Mouse (Mus musculus) hindbrain, postnatal 0 days (tissue): ENCODE measurements at regions not wholly inside any gene's neighbourhood (a gene's known extent, or its start where the extent isn't known, plus 50 kb on each side); places are given as distances from the start of the nearest gene placed in this dataset.

ENCODE experiments used
- ATAC-seq: fragments of 200-750 bp; cut with Nextera tagmentation; 2 replicates; pipeline ENCODE4 v1.8.0; 2017; ENCODE audit warnings: mild to moderate bottlenecking, moderate TSS enrichment, moderate library complexity
- DNase-seq: peaks from one replicate; pipeline ENCODE4 v3.0.0-alpha.2; 2015; ENCODE audit warnings: low spot score
- H3K27ac ChIP-seq: fragments of 300-500 bp; sonication (generic); 2 replicates; pipeline ENCODE4 v1.5.1; 2014; ENCODE audit warnings: mild to moderate bottlenecking
- H3K27me3 ChIP-seq: fragments of 300-500 bp; sonication (generic); 2 replicates; pipeline ENCODE4 v1.6.1; 2014; ENCODE audit warnings: low read length, mixed read lengths; ENCODE audit not compliant: insufficient read depth
- H3K36me3 ChIP-seq: fragments of 300-500 bp; sonication (generic); 2 replicates; pipeline ENCODE4 v1.6.1; 2014; ENCODE audit warnings: low read length, mixed read lengths; ENCODE audit not compliant: insufficient read depth
- H3K4me1 ChIP-seq: fragments of 300-500 bp; sonication (generic); 2 replicates; pipeline ENCODE4 v1.6.1; 2014; ENCODE audit warnings: antibody characterized with exemption, low read length, mixed read lengths; ENCODE audit not compliant: insufficient read depth
- H3K4me2 ChIP-seq: fragments of 300-500 bp; sonication (generic); 2 replicates; pipeline ENCODE4 v1.6.1; 2014; ENCODE audit warnings: low read depth, mild to moderate bottlenecking, low read length, moderate library complexity, mixed read lengths
- H3K4me3 ChIP-seq: fragments of 300-500 bp; sonication (generic); 2 replicates; pipeline ENCODE4 v1.5.1; 2014; ENCODE audit warnings: low read length
- H3K9ac ChIP-seq: fragments of 300-500 bp; sonication (generic); replicated peaks from 2 replicates; pipeline ENCODE4 v1.6.1; 2014; ENCODE audit warnings: mild to moderate bottlenecking, low read length, moderate library complexity, mixed read lengths
- H3K9me3 ChIP-seq: fragments of 300-500 bp; sonication (generic); 2 replicates; pipeline ENCODE4 v1.6.1; 2016; ENCODE audit warnings: low read length, mixed read lengths
- CTCF ChIP-seq: IDR thresholded peaks from 2 replicates; pipeline ENCODE4 v1.5.1; 2016; ENCODE audit warnings: antibody characterized with exemption, control low read depth, low read depth
- WGBS: fragments of 180-500 bp; shearing (Covaris S2); extraction: QIAGEN DNeasy Blood & Tissue Kit; methylation state at CpG from one replicate; pipeline ENCODE4 v1.1.7; 2014; 5-methylcytosine and 5-hydroxymethylcytosine counted together

DNA sequence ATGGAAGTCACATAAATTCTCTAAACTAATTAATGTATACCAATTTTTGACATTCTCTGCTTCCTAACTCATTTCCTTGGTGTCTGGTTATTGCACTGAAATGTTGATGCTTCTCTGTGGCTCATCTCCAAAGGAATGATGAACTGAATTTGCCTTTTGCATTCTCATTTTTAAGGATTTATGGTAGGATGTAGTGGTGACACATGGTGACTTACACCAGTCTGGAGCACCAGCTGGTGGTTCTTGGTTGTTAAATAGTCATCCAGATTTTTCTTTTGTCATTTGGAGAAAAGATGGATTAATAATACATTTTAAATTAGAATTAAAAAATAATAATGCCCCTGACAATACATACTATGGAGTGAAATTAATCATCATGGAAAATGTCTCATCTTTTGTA lies 1097.2 kb upstream of the Epha7 start:
- Histone ChIP-seq H3K36me3 (no peaks in the 10 kb centered on the region), H3K4me2 (no peak overlapping the region), H3K27me3 (no peaks in the 10 kb centered on the region), H3K9ac (no peak overlapping the region), H3K4me1 (no peaks in the 10 kb centered on the region), H3K4me3 (no peak overlapping the region), H3K27ac (no peak overlapping the region), H3K9me3 (no peaks in the 10 kb centered on the region)
- no peak for ATAC-seq
- no peak for TF ChIP-seq CTCF
- no peak for DNase-seq

DNA sequence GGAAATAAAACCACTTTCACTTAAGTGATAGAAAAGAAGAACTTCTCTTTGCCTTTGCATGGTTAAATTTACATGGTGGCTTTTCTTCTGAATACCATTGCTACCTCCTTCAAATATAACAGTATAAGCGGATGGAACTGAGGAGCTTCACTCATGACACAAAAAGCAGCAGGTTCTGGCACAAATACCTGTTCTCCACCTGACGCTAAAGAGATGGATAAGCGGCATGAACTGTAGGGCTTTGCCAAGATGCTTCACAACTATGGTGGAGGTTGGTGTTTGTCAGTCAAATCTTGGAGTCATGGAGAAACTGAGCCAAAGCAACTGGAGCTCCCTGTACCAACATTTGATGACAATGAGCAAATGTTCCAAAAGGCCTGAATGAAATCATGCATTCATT lies 1085.2 kb upstream of the Epha7 start:
- no peak overlapping the region for H3K4me3 ChIP-seq
- ATAC-seq (no peak), DNase-seq (no peak)
- no peaks in the 10 kb centered on the region for H3K27me3 ChIP-seq
- no peaks in the 10 kb centered on the region for H3K4me1 ChIP-seq
- H3K4me2 ChIP-seq = no peak overlapping the region
- WGBS = 90% methylated on average over 3 of the region's 3 CpGs
- no peak for TF ChIP-seq CTCF
- H3K27ac ChIP-seq = no peak overlapping the region
- no peaks in the 10 kb centered on the region for H3K36me3 ChIP-seq
- H3K9ac ChIP-seq = no peak overlapping the region
- no peaks in the 10 kb centered on the region for H3K9me3 ChIP-seq

DNA sequence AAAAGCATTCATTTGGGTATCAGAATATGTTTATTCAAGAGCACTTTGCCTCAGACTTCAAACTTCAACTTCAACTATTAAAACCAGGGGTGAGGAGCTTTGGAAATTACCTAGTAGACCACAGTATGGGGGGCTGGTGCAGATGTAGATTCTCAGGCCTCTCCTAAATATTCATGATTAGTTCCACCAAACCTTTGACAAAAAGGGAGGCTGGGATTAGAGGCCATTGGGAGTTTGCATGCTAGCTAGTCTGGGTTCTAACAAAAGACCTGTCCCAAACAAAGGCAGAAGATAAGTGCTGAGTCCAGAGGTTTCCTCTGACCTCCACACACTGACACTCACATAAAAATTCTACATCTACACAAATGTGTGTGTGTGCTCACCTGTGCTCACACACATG lies 1078.8 kb upstream of the Epha7 start:
- Histone ChIP-seq H3K4me2 (no peak overlapping the region), H3K4me3 (no peak overlapping the region), H3K9ac (no peak overlapping the region), H3K27ac (no peak overlapping the region), H3K9me3 (no peaks in the 10 kb centered on the region), H3K36me3 (no peaks in the 10 kb centered on the region), H3K4me1 (no peaks in the 10 kb centered on the region), H3K27me3 (no peaks in the 10 kb centered on the region)
- TF ChIP-seq CTCF = no peak
- ATAC-seq (no peak), DNase-seq (no peak)

DNA sequence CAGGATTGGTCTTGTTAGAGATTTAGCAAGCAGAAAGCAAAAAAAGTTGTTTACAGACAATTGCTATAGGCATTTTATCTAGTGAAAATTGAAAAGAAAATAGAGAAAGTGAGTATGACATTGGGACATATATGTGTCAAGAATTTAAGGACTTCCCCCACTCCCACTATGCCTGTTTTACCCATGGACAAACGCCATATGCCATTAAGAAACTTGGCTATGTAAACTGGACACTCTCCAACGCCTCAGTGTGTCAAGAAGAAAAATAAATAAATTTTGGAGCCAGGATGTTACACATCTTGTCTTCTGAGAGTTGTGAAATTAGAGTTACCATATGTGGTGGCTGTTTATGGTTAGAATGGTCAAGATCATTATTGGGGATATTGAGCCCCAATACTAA lies 1031.1 kb upstream of the Epha7 start:
- Histone ChIP-seq H3K27ac (no peak overlapping the region), H3K27me3 (no peaks in the 10 kb centered on the region), H3K9me3 (no peaks in the 10 kb centered on the region), H3K4me2 (no peak overlapping the region), H3K4me3 (no peak overlapping the region), H3K9ac (no peak overlapping the region), H3K36me3 (no peaks in the 10 kb centered on the region), H3K4me1 (no peaks in the 10 kb centered on the region)
- ATAC-seq (no peak), DNase-seq (no peak)
- WGBS = 59% methylated on average over 2 of the region's 2 CpGs
- no peak for TF ChIP-seq CTCF

DNA sequence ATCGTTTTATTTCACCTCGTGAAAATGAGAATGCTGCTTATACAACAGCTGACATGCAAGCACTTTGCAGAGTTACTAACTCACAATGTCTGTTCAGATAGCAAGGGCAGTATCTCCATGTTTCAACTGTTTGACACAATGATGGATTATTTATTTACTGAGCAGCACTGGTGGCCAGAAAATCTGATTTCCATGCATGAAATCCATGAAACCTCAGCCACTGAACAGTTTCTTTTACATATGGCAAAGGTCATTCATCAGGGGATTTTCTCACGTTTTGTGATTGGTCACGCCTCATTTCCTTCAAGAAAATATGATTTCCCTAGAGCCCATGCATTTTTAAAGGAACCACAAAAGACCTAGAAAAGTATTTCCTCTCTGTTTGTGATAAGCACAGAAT lies 1025.9 kb upstream of the Epha7 start:
- 15% methylated on average over 4 of the region's 4 CpGs for WGBS
- no peaks in the 10 kb centered on the region for H3K27me3 ChIP-seq
- H3K4me1 ChIP-seq = no peaks in the 10 kb centered on the region

More for the DNA sequence above, 1025.9 kb upstream of the Epha7 start:
- no peak for TF ChIP-seq CTCF
- H3K4me3 ChIP-seq = no peak overlapping the region
- DNase-seq = peak; percentile 37
- ATAC-seq = no peak
- no peaks in the 10 kb centered on the region for H3K36me3 ChIP-seq
- no peak overlapping the region for H3K4me2 ChIP-seq
- H3K9me3 ChIP-seq = no peaks in the 10 kb centered on the region
- H3K9ac ChIP-seq = no peak overlapping the region
- no peak overlapping the region for H3K27ac ChIP-seq
